Mouse (Mus musculus) MEL (cell line): ENCODE data around the gene Xndc1.

Experiments used
- BHLHE40 ChIP-seq: IDR thresholded peaks from 2 replicates; pipeline ENCODE4 v1.6.1; 2012; ENCODE audit warnings: low read depth, mild to moderate bottlenecking, inconsistent platforms, low read length, improper control_type of control experiment, borderline replicate concordance
- CTCF ChIP-seq, 3 experiments: IDR thresholded peaks in 2 of 3; conservative IDR thresholded peaks in 1 of 3; 2 replicates each; pipeline ENCODE4 v1.5.1; 2011 to 2012; ENCODE audit warnings: low read length in 3 of 3, low read depth in 2 of 3, mild to moderate bottlenecking in 2 of 3, improper control_type of control experiment in 1 of 3, inconsistent platforms in 1 of 3, mixed read lengths in 1 of 3, moderate library complexity in 1 of 3; ENCODE audit not compliant: control insufficient read depth in 1 of 3, insufficient read depth in 1 of 3, poor library complexity in 1 of 3, severe bottlenecking in 1 of 3
- E2F4 ChIP-seq: IDR thresholded peaks from 2 replicates; pipeline ENCODE4 v1.6.1; 2011; ENCODE audit warnings: low read depth, low read length, improper control_type of control experiment, borderline replicate concordance
- EP300 ChIP-seq, 2 experiments: IDR thresholded peaks; 2 replicates each; pipeline ENCODE4 v1.6.1; 2011; ENCODE audit warnings: improper control_type of control experiment in 2 of 2, low read length in 2 of 2, low read depth in 1 of 2, mild to moderate bottlenecking in 1 of 2
- MAFK ChIP-seq: IDR thresholded peaks from 2 replicates; pipeline ENCODE4 v1.6.1; 2011; ENCODE audit warnings: low read depth, mild to moderate bottlenecking, low read length, improper control_type of control experiment, borderline replicate concordance
- POLR2A ChIP-seq, 2 experiments: IDR thresholded peaks; 2 replicates each; pipeline ENCODE4 v1.6.1; 2011 to 2012; ENCODE audit warnings: low read length in 2 of 2, mild to moderate bottlenecking in 2 of 2, control low read depth in 1 of 2, improper control_type of control experiment in 1 of 2, low read depth in 1 of 2, moderate library complexity in 1 of 2; ENCODE audit not compliant: control insufficient read depth in 1 of 2, insufficient read depth in 1 of 2, poor library complexity in 1 of 2
- POLR2AphosphoS2 ChIP-seq: IDR thresholded peaks from 2 replicates; pipeline ENCODE4 v1.6.1; 2011; ENCODE audit warnings: low read length, improper control_type of control experiment
- RCOR1 ChIP-seq: IDR thresholded peaks from 2 replicates; pipeline ENCODE4 v1.6.1; 2012; ENCODE audit warnings: low read depth, mild to moderate bottlenecking, inconsistent platforms, low read length, improper control_type of control experiment
- SIN3A ChIP-seq: IDR thresholded peaks from 2 replicates; pipeline ENCODE4 v1.6.1; 2012; ENCODE audit warnings: low read length, improper control_type of control experiment, inconsistent platforms
- TAL1 ChIP-seq: IDR thresholded peaks from 2 replicates; pipeline ENCODE4 v1.6.1; 2012; ENCODE audit warnings: mild to moderate bottlenecking, inconsistent platforms, low read length, moderate library complexity, mixed read lengths
- TBP ChIP-seq: IDR thresholded peaks from 2 replicates; pipeline ENCODE4 v1.8.0; 2011; ENCODE audit warnings: low read depth, low read length, improper control_type of control experiment
- USF1 ChIP-seq: IDR thresholded peaks from 2 replicates; pipeline ENCODE4 v1.6.1; 2014; ENCODE audit warnings: low read depth, mild to moderate bottlenecking, inconsistent platforms, low read length, improper control_type of control experiment, moderate library complexity

DNA sequence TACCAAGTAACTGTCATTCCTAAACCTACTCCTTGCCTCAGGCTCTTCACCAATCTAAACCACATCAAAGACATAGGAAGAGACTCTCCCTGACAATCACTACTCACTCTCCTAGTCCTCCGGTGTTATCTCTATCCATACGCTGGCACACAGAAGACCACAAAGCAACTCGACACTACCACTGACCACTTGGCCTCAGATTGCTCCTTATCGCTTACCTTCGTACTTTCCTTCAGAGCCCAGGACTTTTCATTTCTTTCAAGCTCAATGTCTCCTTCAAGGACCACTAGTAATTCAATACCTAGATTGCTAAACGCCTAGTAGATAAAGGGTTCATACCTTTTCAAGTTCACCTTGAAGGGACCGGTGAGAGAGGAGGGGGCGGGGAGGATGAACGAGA, 1.4 kb upstream of the Xndc1 start:
- TF ChIP-seq CTCF (IDR thresholded peaks at IDR 0.05 in 2 of 3, conservative IDR thresholded peaks at IDR 0.05 in 1 of 3; ENCODE audit: control insufficient read depth in 1 of 3, insufficient read depth in 1 of 3, low read depth in 2 of 3, low read length in 3 of 3, poor library complexity in 1 of 3, severe bottlenecking in 1 of 3), result no peak
- TF ChIP-seq POLR2AphosphoS2, result no peak
- TF ChIP-seq EP300 (IDR thresholded peaks at IDR 0.05; ENCODE audit: low read depth in 1 of 2, low read length in 2 of 2), result no peak
- TF ChIP-seq BHLHE40, result no peak
- TF ChIP-seq USF1, result no peak
- TF ChIP-seq MAFK, result no peak
- TF ChIP-seq RCOR1, result no peak
- TF ChIP-seq TBP, result no peak
- TF ChIP-seq TAL1, result peak; percentile 38
- TF ChIP-seq SIN3A, result no peak
- TF ChIP-seq E2F4, result no peak
- TF ChIP-seq POLR2A (IDR thresholded peaks at IDR 0.05; ENCODE audit: control insufficient read depth in 1 of 2, insufficient read depth in 1 of 2, low read depth in 1 of 2, low read length in 2 of 2, poor library complexity in 1 of 2), result no peak
